Mouse (Mus musculus) lung, adult 2 months (tissue): ENCODE results near the gene Meiob.

ENCODE experiments used
- CTCF ChIP-seq: fragments of 200-500 bp; IDR thresholded peaks from 2 replicates; pipeline ENCODE4 v1.5.1; 2011; ENCODE audit warnings: mild to moderate bottlenecking, low read length, control low read depth; ENCODE audit not compliant: insufficient read depth
- POLR2A ChIP-seq: fragments of 200-500 bp; IDR thresholded peaks from 2 replicates; pipeline ENCODE4 v1.6.1; 2011; ENCODE audit warnings: low read depth, mild to moderate bottlenecking, control low read depth, low read length, borderline replicate concordance; ENCODE audit errors: extremely low read depth

DNA sequence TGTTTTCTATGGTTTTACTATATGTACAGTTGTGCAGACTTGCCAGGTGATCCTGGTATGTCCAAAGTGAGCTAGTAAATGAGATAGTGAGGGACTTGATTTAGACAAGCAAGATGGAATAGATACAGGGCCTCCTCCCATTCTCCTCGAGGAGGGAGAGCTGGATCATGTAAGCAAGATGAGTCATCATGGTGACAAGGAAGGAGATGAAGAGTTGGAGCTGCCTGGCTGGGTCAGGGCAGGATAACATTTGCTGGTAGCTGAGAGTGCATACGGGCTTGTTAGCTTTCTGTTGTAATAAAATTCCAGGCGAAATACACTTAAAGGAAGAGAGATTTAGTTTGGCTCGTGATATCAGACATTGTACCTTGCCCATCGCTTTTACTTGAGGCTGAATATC, 36.3 kb downstream of the Meiob start:
- TF ChIP-seq CTCF (no peak), POLR2A (no peak)
